Mouse (Mus musculus): ENCODE data around the gene Cd5l.

DNA sequence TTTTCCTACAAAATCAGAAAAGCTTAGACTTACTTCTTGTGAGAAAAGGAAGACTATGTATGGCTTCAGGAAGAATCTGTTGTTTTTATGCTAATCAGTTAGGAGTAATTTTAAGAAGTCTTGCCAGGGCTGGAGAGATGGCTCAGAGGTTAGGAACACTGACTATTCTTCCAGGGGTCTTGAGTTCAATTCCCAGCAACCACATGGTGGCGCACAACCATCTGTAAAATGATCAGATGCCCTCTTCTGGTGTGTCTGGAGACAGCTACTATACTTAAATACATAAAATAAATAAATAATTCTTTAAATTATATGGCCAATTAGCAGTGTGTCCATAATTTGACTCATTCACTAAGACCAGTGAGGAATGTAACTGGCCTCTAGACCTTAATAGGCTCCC is 63.0 kb downstream of the Cd5l start:
- TF ChIP-seq CTCF (conservative IDR thresholded peaks at IDR 0.05; ENCODE audit: insufficient read depth, insufficient read length, low read depth, low read length) (no peak), POLR2A (IDR thresholded peaks at IDR 0.05; ENCODE audit: low read depth, low read length) (no peak)

Measured in kidney, adult 2 months (tissue).